Mouse (Mus musculus) gastrocnemius, adult 2 months (tissue): Measurements from ENCODE around the gene Pth2. TPM values are rescaled to one million over a fixed set of nuclear protein-coding genes. Genes with fewer than 3 reads are reported as not detected.

Experiments used
- DNase-seq: peaks from one replicate; pipeline ENCODE4 v3.0.0; 2022
- H3K27ac ChIP-seq: fragments of 200-600 bp; 2 replicates; pipeline ENCODE4 v1.8.1; 2022; ENCODE audit warnings: mild to moderate bottlenecking
- H3K4me3 ChIP-seq: fragments of 200-600 bp; 2 replicates; pipeline ENCODE4 v1.8.1; 2022; ENCODE audit warnings: mild to moderate bottlenecking, moderate library complexity
- CTCF ChIP-seq: fragments of 200-600 bp; IDR thresholded peaks from 2 replicates; pipeline ENCODE4 v1.8.1; 2022; ENCODE audit warnings: antibody characterized with exemption, mild to moderate bottlenecking, moderate library complexity
- intact Hi-C: fragments of 180-260 bp; cut with DNase I; formaldehyde crosslinking; loops from one replicate; pipeline ENCODE4 v1.15.1; 2025
- long read RNA-seq, 2 experiments: library from polyadenylated mRNA; stranded (forward); transcript quantifications; one replicate each; pipeline ENCODE4 v2.0.0; 2021
- total RNA-seq, 2 experiments: library from RNA; stranded (reverse); gene quantifications; 2 replicates each; pipeline ENCODE4 v1.2.3; 2021

Gene Pth2
- not detected for total RNA-seq
- long read RNA-seq, experiment 1, result 0 reads
- long read RNA-seq, experiment 2, result 0 reads

- no peak within 1 kb of the TSS for H3K27ac ChIP-seq
- intact Hi-C loops, result no loop called here
- no peak for TF ChIP-seq CTCF
- peak within 1 kb of the TSS; percentile 69 for H3K4me3 ChIP-seq
- DNase-seq, result no peak
Measured at GRCm38 (mm10) chr7:45180896-45181477, at the start of gene Pth2. Gene Pth2, plus strand, starts transcription at chr7:45180995.

GRCm38 (mm10) chr7:45131850-45132249 is 48.9 kb upstream of the Pth2 start:
- intact Hi-C loops, result no loop called here
- no peak for DNase-seq
- TF ChIP-seq CTCF, result no peak
- no peak overlapping the region for H3K4me3 ChIP-seq
- H3K27ac ChIP-seq, result no peak overlapping the region

- peak; percentile 32 for TF ChIP-seq CTCF
- intact Hi-C loops, result no loop called here
- Histone ChIP-seq H3K4me3 (no peak overlapping the region), H3K27ac (no peak overlapping the region; the same call in 1 of the 2 replicates)
- DNase-seq, result no peak
Measured at GRCm38 (mm10) chr7:45133446-45134159, 47.2 kb upstream of the Pth2 start.

- DNase-seq, result peak; percentile 51
- no peak for TF ChIP-seq CTCF
- peak overlapping the region; percentile 73 for H3K4me3 ChIP-seq
- intact Hi-C loops, result loop anchor here (5.0 kb wide), 1 partner anchor 152 kb away; no protein-coding TSS in a partner anchor
- H3K27ac ChIP-seq, result no peak overlapping the region; the same call in 1 of the 2 replicates
Measured at GRCm38 (mm10) chr7:45134544-45135026, 46.2 kb upstream of the Pth2 start.

- H3K27ac ChIP-seq, result peak overlapping the region; percentile 93
- peak overlapping the region; percentile 73 for H3K4me3 ChIP-seq
- no peak for TF ChIP-seq CTCF
- intact Hi-C loops, result loop anchor here (5.0 kb wide), 1 partner anchor 153 kb away; no protein-coding TSS in a partner anchor
- no peak for DNase-seq
Measured at GRCm38 (mm10) chr7:45135370-45135769, 45.4 kb upstream of the Pth2 start.

GRCm38 (mm10) chr7:45135993-45136567 is 44.7 kb upstream of the Pth2 start, which contains the start of the genes Gm45713 and Flt3l:
Gene Gm45713, minus strand, starts transcription at chr7:45136231.
Gene Flt3l, minus strand, starts transcription at chr7:45136432.
- peak within 1 kb of the TSS; percentile 73 for H3K4me3 ChIP-seq
- peak within 1 kb of the TSS; percentile 93 for H3K27ac ChIP-seq
- TF ChIP-seq CTCF, result peak; percentile 99
- intact Hi-C loops, result loop anchor here (1.0 to 5.0 kb wide), 2 partner anchors 56 to 154 kb away; no protein-coding TSS in a partner anchor
- DNase-seq, result peak; percentile 95

GRCm38 (mm10) chr7:45137171-45138006 is 43.4 kb upstream of the Pth2 start:
- intact Hi-C loops, result loop anchor here (5.0 kb wide), 1 partner anchor 155 kb away; no protein-coding TSS in a partner anchor
- TF ChIP-seq CTCF, result no peak
- no peak overlapping the region for H3K27ac ChIP-seq
- DNase-seq, result no peak
- no peak overlapping the region for H3K4me3 ChIP-seq

- Histone ChIP-seq H3K27ac (no peak overlapping the region), H3K4me3 (no peak overlapping the region)
- intact Hi-C loops, result loop anchor here (5.0 kb wide), 1 partner anchor 156 kb away; no protein-coding TSS in a partner anchor
- DNase-seq, result no peak
- no peak for TF ChIP-seq CTCF
Measured at GRCm38 (mm10) chr7:45138403-45138802, 42.4 kb upstream of the Pth2 start.

- intact Hi-C loops, result loop anchor here (5.0 kb wide), 1 partner anchor 158 kb away; no protein-coding TSS in a partner anchor
Measured at GRCm38 (mm10) chr7:45139904-45140723, 40.7 kb upstream of the Pth2 start.

GRCm38 (mm10) chr7:45141319-45141718 is 39.5 kb upstream of the Pth2 start:
- intact Hi-C loops, result no loop called here
- no peak overlapping the region for H3K27ac ChIP-seq
- no peak overlapping the region for H3K4me3 ChIP-seq
- no peak for DNase-seq
- TF ChIP-seq CTCF, result no peak

More at GRCm38 (mm10) chr7:45139904-45140723, 40.7 kb upstream of the Pth2 start:
- DNase-seq, result no peak
- TF ChIP-seq CTCF, result no peak
- Histone ChIP-seq H3K27ac (no peak overlapping the region), H3K4me3 (no peak overlapping the region)

GRCm38 (mm10) chr7:45141914-45142313 is 38.9 kb upstream of the Pth2 start:
- Histone ChIP-seq H3K27ac (no peak overlapping the region), H3K4me3 (no peak overlapping the region)
- TF ChIP-seq CTCF, result no peak
- intact Hi-C loops, result no loop called here
- DNase-seq, result no peak
